Mouse (Mus musculus) liver, adult (tissue): ENCODE measurements around the gene Ap1g1.

Experiments
- GATA4 ChIP-seq: IDR thresholded peaks from 2 replicates; pipeline ENCODE4 v1.6.1; 2014; ENCODE audit warnings: mild to moderate bottlenecking, low read length; ENCODE audit not compliant: insufficient replicate concordance

Gene Ap1g1

GRCm38 (mm10) chr8:109766081-109766480, 12.3 kb upstream of the Ap1g1 start:
- no peak for TF ChIP-seq GATA4

- no peak for TF ChIP-seq GATA4
Measured at GRCm38 (mm10) chr8:109773154-109773553, 5.2 kb upstream of the Ap1g1 start.

- no peak for TF ChIP-seq GATA4
Measured at GRCm38 (mm10) chr8:109777851-109778250, 503 bp upstream of the Ap1g1 start.

GRCm38 (mm10) chr8:109778993-109779421, 653 bp downstream of the Ap1g1 start:
- TF ChIP-seq GATA4: no peak

- no peak for TF ChIP-seq GATA4
Measured at GRCm38 (mm10) chr8:109779431-109780228, 1.3 kb downstream of the Ap1g1 start.

GRCm38 (mm10) chr8:109780548-109780947, 2.2 kb downstream of the Ap1g1 start:
- TF ChIP-seq GATA4: no peak

- no peak for TF ChIP-seq GATA4
Measured at GRCm38 (mm10) chr8:109790938-109791337, 12.6 kb downstream of the Ap1g1 start.

GRCm38 (mm10) chr8:109795166-109795565, 16.8 kb downstream of the Ap1g1 start:
- TF ChIP-seq GATA4: no peak

- no peak for TF ChIP-seq GATA4
Measured at GRCm38 (mm10) chr8:109798721-109799120, 20.4 kb downstream of the Ap1g1 start.

- no peak for TF ChIP-seq GATA4
Measured at GRCm38 (mm10) chr8:109799245-109799644, 20.9 kb downstream of the Ap1g1 start.

- TF ChIP-seq GATA4: no peak
Measured at GRCm38 (mm10) chr8:109800325-109800724, 22.0 kb downstream of the Ap1g1 start.

GRCm38 (mm10) chr8:109803211-109803610, 24.9 kb downstream of the Ap1g1 start:
- TF ChIP-seq GATA4: no peak

GRCm38 (mm10) chr8:109803801-109804200, 25.4 kb downstream of the Ap1g1 start:
- TF ChIP-seq GATA4: no peak

GRCm38 (mm10) chr8:109806522-109806921, 28.2 kb downstream of the Ap1g1 start:
- no peak for TF ChIP-seq GATA4

GRCm38 (mm10) chr8:109807401-109808119, 29.2 kb downstream of the Ap1g1 start:
- no peak for TF ChIP-seq GATA4

GRCm38 (mm10) chr8:109808120-109808447, 29.7 kb downstream of the Ap1g1 start:
- no peak for TF ChIP-seq GATA4
